Mouse (Mus musculus) leukemia stem cell, adult 10-12 weeks (primary cell): Measurements from ENCODE around the gene Dpp6. TPM values are rescaled to one million over a fixed set of nuclear protein-coding genes. Genes with fewer than 3 reads are reported as not detected.

Source experiments
- polyA plus RNA-seq: library from polyadenylated mRNA; stranded (reverse); fragments of >175 nt; gene quantifications from 2 replicates; pipeline ENCODE4 v1.2.3, GENCODE M21; 2012; ENCODE audit warnings: low replicate concordance

Gene Dpp6
- 0.07 TPM in 1 of 2 replicates, not detected in the other for polyA plus RNA-seq

DNA sequence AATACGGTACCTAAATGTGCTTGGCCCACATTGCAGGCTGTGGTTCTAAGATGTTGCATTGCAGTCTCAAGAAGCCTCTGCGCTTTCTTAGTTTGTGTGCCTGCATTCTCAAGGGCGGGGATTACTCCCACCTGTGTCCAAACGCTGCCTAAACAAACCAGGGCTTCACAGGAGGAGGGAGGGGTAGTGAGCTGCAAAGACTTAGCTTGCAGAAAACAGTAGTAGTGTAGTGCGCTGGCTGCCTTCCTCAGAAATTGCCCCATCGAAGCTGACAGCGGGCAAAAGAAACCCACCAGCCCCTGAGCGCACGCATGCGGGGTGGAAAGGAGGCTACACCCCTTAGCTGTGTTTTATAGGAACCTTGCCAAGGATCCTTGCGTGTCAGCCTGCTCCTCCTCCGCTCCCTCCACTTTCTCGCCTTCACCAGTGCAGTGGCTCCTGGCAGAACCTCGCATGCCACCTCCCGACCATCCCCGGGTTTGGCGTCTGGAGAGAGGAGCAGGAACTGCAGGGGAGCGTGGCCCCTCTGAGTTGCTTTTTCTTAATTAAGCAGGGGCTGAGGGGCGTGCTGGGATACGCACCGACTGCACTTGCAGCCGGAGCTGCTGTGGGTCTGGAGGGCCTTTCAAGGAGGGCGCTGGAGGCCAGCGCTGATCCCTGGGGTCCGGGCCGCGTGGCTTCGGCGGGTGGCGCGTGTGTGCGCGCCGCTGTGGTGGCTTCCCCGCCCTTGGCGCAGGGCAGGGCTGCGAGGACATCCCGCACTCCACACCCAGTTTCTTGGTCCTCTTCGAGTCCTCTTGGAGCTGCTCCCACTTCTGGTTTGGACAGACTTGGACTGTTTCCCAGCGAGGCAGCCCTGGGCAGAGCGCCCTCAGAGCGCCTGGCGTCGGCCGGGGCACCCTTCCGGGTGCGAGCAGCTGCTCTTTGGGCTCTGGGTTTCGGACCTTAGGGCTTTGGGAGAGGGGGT, at the start of gene Dpp6:
TSS of gene Dpp6 (plus strand) at position 229 of the 967 bp plus-strand sequence.

DNA sequence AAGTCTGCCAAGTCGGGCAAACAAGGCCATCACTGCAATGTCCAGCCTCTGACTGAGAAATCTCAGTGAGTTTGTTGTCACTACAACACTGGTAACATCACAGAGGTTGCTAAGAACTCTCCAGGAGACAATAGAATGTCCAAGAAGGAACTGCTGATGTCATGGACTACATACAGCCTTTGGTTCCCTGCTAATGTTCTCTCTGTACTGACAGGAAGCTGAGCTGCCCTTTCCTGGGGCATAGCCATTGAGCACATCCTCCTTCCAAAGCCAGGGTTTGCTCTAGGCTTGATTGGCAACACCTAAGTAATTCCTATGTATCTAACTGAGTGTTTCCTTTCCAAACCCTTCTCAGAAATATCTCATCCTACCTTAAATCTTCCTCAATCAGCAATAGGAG, 684.3 kb downstream of the Dpp6 start, which contains the start of gene Speer4b:
TSS of gene Speer4b (minus strand) at position 101 of the 400 bp plus-strand sequence.

